Mouse (Mus musculus) forebrain, embryonic 11.5 days (tissue): ENCODE measurements around the gene Col4a5. TPM values are rescaled to one million over a fixed set of nuclear protein-coding genes. Genes with fewer than 3 reads are reported as not detected.

Source experiments
- ATAC-seq: fragments of 200-750 bp; cut with Nextera tagmentation; replicated peaks from 2 replicates; pipeline ENCODE4 v1.8.0; 2017; ENCODE audit warnings: moderate TSS enrichment; ENCODE audit not compliant: low FRiP score
- DNase-seq: peaks from one replicate; pipeline ENCODE4 v3.0.0-alpha.2; 2017; ENCODE audit warnings: low spot score
- H3K27ac ChIP-seq: fragments of 300-500 bp; sonication (generic); 2 replicates; pipeline ENCODE4 v1.5.1; 2014; ENCODE audit warnings: low read depth, low read length
- H3K27me3 ChIP-seq: fragments of 300-500 bp; sonication (generic); 2 replicates; pipeline ENCODE4 v1.6.1; 2014; ENCODE audit warnings: mild to moderate bottlenecking, low read length, mixed read lengths; ENCODE audit not compliant: control insufficient read depth, insufficient read depth
- H3K36me3 ChIP-seq: fragments of 300-500 bp; sonication (generic); 2 replicates; pipeline ENCODE4 v1.6.1; 2014; ENCODE audit warnings: mild to moderate bottlenecking, low read length, moderate library complexity, mixed read lengths; ENCODE audit not compliant: control insufficient read depth, insufficient read depth
- H3K4me1 ChIP-seq: fragments of 300-500 bp; sonication (generic); replicated peaks from 2 replicates; pipeline ENCODE4 v1.6.1; 2014; ENCODE audit warnings: low read length, mixed read lengths; ENCODE audit not compliant: control insufficient read depth, insufficient read depth
- H3K4me2 ChIP-seq: fragments of 300-500 bp; sonication (generic); 2 replicates; pipeline ENCODE4 v1.6.1; 2014; ENCODE audit warnings: low read depth, mild to moderate bottlenecking, low read length, moderate library complexity, mixed read lengths; ENCODE audit not compliant: severe bottlenecking
- H3K4me3 ChIP-seq: fragments of 300-500 bp; sonication (generic); 2 replicates; pipeline ENCODE4 v1.5.1; 2014; ENCODE audit warnings: low read depth, low read length
- H3K9ac ChIP-seq: fragments of 300-500 bp; sonication (generic); 2 replicates; pipeline ENCODE4 v1.6.1; 2014; ENCODE audit warnings: low read length
- H3K9me3 ChIP-seq: fragments of 300-500 bp; sonication (generic); 2 replicates; pipeline ENCODE4 v1.6.1; 2016; ENCODE audit warnings: low read length, mixed read lengths; ENCODE audit not compliant: control insufficient read depth
- WGBS: fragments of 180-500 bp; shearing (Covaris S2); extraction: QIAGEN DNeasy Blood & Tissue Kit; methylation state at CpG from one replicate; pipeline ENCODE4 v1.1.7; 2014; 5-methylcytosine and 5-hydroxymethylcytosine counted together
- polyA plus RNA-seq: library from polyadenylated mRNA; unstranded; fragments of >200 nt; fragmentation: Nextera tagmentation; extraction: Ambion mirVana; gene quantifications from 2 replicates; pipeline ENCODE4 v1.2.1, GENCODE M21; 2014

The Col4a5 gene
- polyA plus RNA-seq, 1 experiment from 2014 or later: 13.4 TPM

- Histone ChIP-seq H3K27ac (no peak overlapping the region), H3K36me3 (no peaks in the 10 kb centered on the region), H3K4me1 (no peaks in the 10 kb centered on the region), H3K4me3 (no peak overlapping the region), H3K9me3 (no peaks in the 10 kb centered on the region), H3K9ac (no peak overlapping the region), H3K4me2 (no peak overlapping the region), H3K27me3 (no peaks in the 10 kb centered on the region)
- ATAC-seq: no peak
- no peak for DNase-seq
Observed at GRCm38 (mm10) chrX:141533447-141533846, 58.3 kb downstream of the Col4a5 start.

GRCm38 (mm10) chrX:141547471-141547870 is 72.3 kb downstream of the Col4a5 start:
- DNase-seq: no peak
- Histone ChIP-seq H3K4me2 (no peak overlapping the region), H3K4me3 (no peak overlapping the region), H3K4me1 (no peaks in the 10 kb centered on the region), H3K36me3 (no peaks in the 10 kb centered on the region), H3K9me3 (no peaks in the 10 kb centered on the region), H3K27me3 (no peaks in the 10 kb centered on the region), H3K27ac (no peak overlapping the region), H3K9ac (no peak overlapping the region)
- 87% methylated on average over 2 of the region's 2 CpGs for WGBS
- no peak for ATAC-seq

- Histone ChIP-seq H3K4me3 (no peak overlapping the region), H3K9ac (no peak overlapping the region), H3K4me1 (no peaks in the 10 kb centered on the region), H3K4me2 (no peak overlapping the region), H3K27ac (no peak overlapping the region), H3K36me3 (no peaks in the 10 kb centered on the region), H3K27me3 (no peaks in the 10 kb centered on the region; the same call in 1 of the 2 replicates), H3K9me3 (no peaks in the 10 kb centered on the region)
- peak; percentile 48 for DNase-seq
- WGBS: 27% methylated on average over 3 of the region's 3 CpGs
- no peak for ATAC-seq
Observed at GRCm38 (mm10) chrX:141590242-141590641, 115.1 kb downstream of the Col4a5 start.

GRCm38 (mm10) chrX:141721725-141722124 is 246.5 kb downstream of the Col4a5 start:
- Histone ChIP-seq H3K9ac (peak overlapping the region; percentile 29), H3K27me3 (peaks cover 34% of the 10 kb centered on the region), H3K36me3 (no peaks in the 10 kb centered on the region), H3K4me3 (peak overlapping the region; percentile 42), H3K27ac (no peak overlapping the region), H3K4me1 (peaks cover 2% of the 10 kb centered on the region; the same call in 1 of the 2 replicates), H3K4me2 (peak overlapping the region; percentile 64), H3K9me3 (no peaks in the 10 kb centered on the region)
- DNase-seq: peak; percentile 68
- ATAC-seq: peak; percentile 25; the same call in 1 of the 2 replicates
- 13% methylated on average over 29 of the region's 33 CpGs for WGBS

GRCm38 (mm10) chrX:141723936-141724335 is 248.8 kb downstream of the Col4a5 start:
- Histone ChIP-seq H3K9me3 (no peaks in the 10 kb centered on the region), H3K4me1 (peaks cover 2% of the 10 kb centered on the region; the same call in 1 of the 2 replicates), H3K27ac (no peak overlapping the region), H3K27me3 (peaks cover 37% of the 10 kb centered on the region), H3K4me2 (peak overlapping the region; percentile 53), H3K36me3 (no peaks in the 10 kb centered on the region), H3K4me3 (peak overlapping the region; percentile 42), H3K9ac (no peak overlapping the region)
- DNase-seq: no peak
- ATAC-seq: no peak
- 22% methylated on average over 16 of the region's 16 CpGs for WGBS

- Histone ChIP-seq H3K9me3 (no peaks in the 10 kb centered on the region), H3K27ac (no peak overlapping the region), H3K4me3 (peak overlapping the region; percentile 42), H3K36me3 (no peaks in the 10 kb centered on the region), H3K4me1 (peaks cover 2% of the 10 kb centered on the region; the same call in 1 of the 2 replicates), H3K27me3 (peaks cover 37% of the 10 kb centered on the region), H3K9ac (no peak overlapping the region), H3K4me2 (peak overlapping the region; percentile 53)
- WGBS: 31% methylated on average over 52 of the region's 52 CpGs
- ATAC-seq: peak; percentile 8
- DNase-seq: peak; percentile 62
Observed at GRCm38 (mm10) chrX:141724391-141724891, 249.3 kb downstream of the Col4a5 start.

- DNase-seq (peak; percentile 79), ATAC-seq (peak; percentile 78)
- Histone ChIP-seq H3K4me2 (peak within 1 kb of the TSS; percentile 53), H3K27me3 (peaks cover 37% of the 10 kb centered on the region), H3K9me3 (no peaks in the 10 kb centered on the region), H3K4me3 (peak within 1 kb of the TSS; percentile 42), H3K9ac (no peak within 1 kb of the TSS; the same call in 1 of the 2 replicates), H3K4me1 (peaks cover 2% of the 10 kb centered on the region; the same call in 1 of the 2 replicates), H3K36me3 (no peaks in the 10 kb centered on the region), H3K27ac (no peak within 1 kb of the TSS)
- 24% methylated on average over 47 of the region's 51 CpGs for WGBS
Observed at GRCm38 (mm10) chrX:141724937-141725918, 250.0 kb downstream of the Col4a5 start, which contains the start of gene Irs4. Gene Irs4 (minus strand): TSS chrX:141725263.

GRCm38 (mm10) chrX:141729570-141729969 is 254.4 kb downstream of the Col4a5 start:
- Histone ChIP-seq H3K27me3 (peaks cover 3% of the 10 kb centered on the region; the same call in 1 of the 2 replicates), H3K4me3 (no peak overlapping the region), H3K36me3 (no peaks in the 10 kb centered on the region), H3K4me2 (no peak overlapping the region), H3K27ac (no peak overlapping the region), H3K4me1 (no peaks in the 10 kb centered on the region), H3K9me3 (no peaks in the 10 kb centered on the region), H3K9ac (no peak overlapping the region)
- ATAC-seq (no peak), DNase-seq (no peak)
- 40% methylated on average over 5 of the region's 5 CpGs for WGBS
